Mouse (Mus musculus) CD4-positive, CD25-positive, alpha-beta regulatory T cell, adult 9 weeks (primary cell): ENCODE measurements around the gene Pard3b. TPM values are rescaled to one million over a fixed set of nuclear protein-coding genes. Genes with fewer than 3 reads are reported as not detected.

Source experiments
- polyA plus RNA-seq: library from polyadenylated mRNA; unstranded; fragments of 100-300 nt; shearing (Covaris generic); gene quantifications from one replicate; pipeline ENCODE4 v1.2.1, GENCODE M21; 2017

Pard3b gene
- polyA plus RNA-seq, result 0.15 TPM

DNA sequence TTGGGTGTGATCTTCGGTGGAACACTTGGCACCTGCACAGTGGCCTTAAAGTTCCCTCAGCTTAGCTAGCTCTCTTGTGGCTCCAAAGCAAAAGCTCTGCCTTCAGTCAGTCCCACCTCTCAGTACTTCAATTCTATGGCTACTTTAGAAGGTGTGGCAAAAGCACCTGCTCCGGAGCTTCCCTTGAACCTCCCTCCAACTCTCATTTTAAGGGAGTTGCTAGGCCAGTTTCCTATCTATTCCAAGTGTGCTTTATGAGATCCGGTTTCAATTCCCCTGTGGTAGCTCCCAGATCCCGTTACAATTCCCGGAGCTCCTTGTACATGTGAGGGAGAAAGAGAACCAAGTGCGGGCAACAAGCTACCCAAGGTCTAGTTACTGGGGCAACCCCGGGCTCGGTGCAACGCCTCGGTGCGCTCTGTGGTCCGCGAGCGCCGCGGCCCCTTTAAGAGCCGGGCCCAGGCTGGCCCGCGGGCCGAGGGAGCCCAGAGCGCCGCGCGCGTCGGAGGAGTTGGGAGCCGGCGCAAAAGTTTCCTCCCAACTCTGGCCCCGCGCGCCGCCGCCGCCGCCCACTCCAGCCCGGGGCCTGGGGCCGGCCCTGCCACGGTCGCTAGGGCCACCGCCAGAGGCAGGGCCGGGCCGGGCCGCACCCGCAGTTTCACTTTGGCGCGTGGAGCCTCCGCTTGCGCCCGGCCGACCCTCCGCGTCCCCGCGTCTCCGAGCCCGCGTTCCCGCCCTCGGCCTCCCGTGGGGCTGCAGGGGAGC, at the start of gene Pard3b:
Gene Pard3b, plus strand, starts transcription at position 478 of the 765 bp plus-strand sequence.

